ENCODE assay signal across 23 mouse cellular contexts in the genomic region with DNA sequence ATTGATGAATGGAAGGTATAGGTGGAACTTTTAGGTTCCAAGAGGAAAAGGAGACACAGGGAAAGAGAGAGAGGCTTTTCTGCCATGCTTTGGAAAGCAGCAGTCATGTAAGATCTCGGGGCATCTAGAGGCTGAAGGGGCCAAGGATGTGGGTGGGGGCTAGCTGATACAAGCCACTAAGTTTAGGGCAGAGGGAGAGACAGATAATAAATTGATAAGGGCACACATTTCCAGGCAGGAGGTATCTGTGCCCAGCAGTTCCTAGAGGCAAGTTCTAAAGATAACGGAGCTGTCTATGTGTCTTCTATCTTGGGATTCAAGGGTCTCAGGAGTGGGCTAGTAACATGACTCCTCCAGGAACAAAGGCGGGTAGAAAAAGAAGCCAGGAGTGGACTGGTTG. TPM values are rescaled to one million over a fixed set of nuclear protein-coding genes. Genes with fewer than 3 reads are reported as not detected.
"Had no signal": no experiment of that assay in that cellular context is flagged by ENCODE, and none has a peak within 500 bp of the region (broad histone marks: within the 10 kb centered on the region; RNA-seq: fewer than 3 reads in every experiment).

No protein-coding gene starts in this region.

- H3K9ac ChIP-seq: kidney, embryonic 15.5 days; liver, embryonic 14.5 days; lung, embryonic 15.5 days; midbrain, embryonic 13.5 days; neural tube, embryonic 13.5 days; stomach, embryonic 15.5 days had no signal

- H3K4me2 ChIP-seq: kidney, embryonic 15.5 days; lung, embryonic 15.5 days; midbrain, embryonic 13.5 days; neural tube, embryonic 13.5 days; stomach, embryonic 15.5 days had no signal

- H3K36me3 ChIP-seq: kidney, embryonic 15.5 days; lung, embryonic 15.5 days; midbrain, embryonic 10.5 days; midbrain, embryonic 13.5 days; neural tube, embryonic 13.5 days; stomach, embryonic 15.5 days had no signal

- H3K9me3 ChIP-seq: kidney, embryonic 15.5 days; lung, embryonic 15.5 days; midbrain, embryonic 10.5 days; midbrain, embryonic 13.5 days; neural tube, embryonic 13.5 days; stomach, embryonic 15.5 days had no signal

- H3K27me3 ChIP-seq: kidney, embryonic 15.5 days; lung, embryonic 15.5 days; midbrain, embryonic 13.5 days; neural tube, embryonic 13.5 days; stomach, embryonic 15.5 days had no signal

- ATAC-seq: midbrain, embryonic 13.5 days; midbrain, embryonic 16.5 days had no signal

- H3K4me1 ChIP-seq: kidney, embryonic 15.5 days; midbrain, embryonic 10.5 days; midbrain, embryonic 13.5 days; neural tube, embryonic 13.5 days; stomach, embryonic 15.5 days had no signal

- H3K4me3 ChIP-seq: kidney, embryonic 15.5 days; left cerebral cortex, adult 2 months; lung, embryonic 15.5 days; megakaryocyte, embryonic 14.5 days; midbrain, embryonic 10.5 days; midbrain, embryonic 13.5 days; myocyte; neural tube, embryonic 13.5 days; stomach, embryonic 15.5 days had no signal

- DNase-seq: kidney, adult 8-10 months; kidney, postnatal 10 days; kidney, postnatal 36 days; layer of hippocampus, postnatal 36 days; lung, adult 18-20 months; lung, postnatal 10 days; lung, postnatal 36 days; retina, postnatal 1 day; right cerebral cortex, postnatal 25 days; spleen, adult 18-20 months; thymus, postnatal 25 days had no signal

- H3K27ac ChIP-seq: kidney, embryonic 15.5 days; left cerebral cortex, adult 2 months; liver, embryonic 14.5 days; lung, embryonic 15.5 days; midbrain, embryonic 10.5 days; midbrain, embryonic 13.5 days; neural tube, embryonic 13.5 days; stomach, embryonic 15.5 days had no signal

RNA-seq across cellular contexts. Expression of a gene that starts 8.6 kb away (rescaled TPM):
- total RNA-seq: monocyte, adult 5-6 weeks had no signal
